Mouse (Mus musculus): ENCODE results near the gene Hdac11. TPM values are rescaled to one million over a fixed set of nuclear protein-coding genes. Genes with fewer than 3 reads are reported as not detected.

The Hdac11 gene
- total RNA-seq, 2 experiments from 2014 or later: 6.4 to 6.9 TPM

GRCm38 (mm10) chr6:91125228-91125585 is 31.3 kb upstream of the Hdac11 start:
- intact Hi-C loops (cut with DNase I; ENCODE audit: low total_unique reads): no loop called here
- no peak for DNase-seq

DNA sequence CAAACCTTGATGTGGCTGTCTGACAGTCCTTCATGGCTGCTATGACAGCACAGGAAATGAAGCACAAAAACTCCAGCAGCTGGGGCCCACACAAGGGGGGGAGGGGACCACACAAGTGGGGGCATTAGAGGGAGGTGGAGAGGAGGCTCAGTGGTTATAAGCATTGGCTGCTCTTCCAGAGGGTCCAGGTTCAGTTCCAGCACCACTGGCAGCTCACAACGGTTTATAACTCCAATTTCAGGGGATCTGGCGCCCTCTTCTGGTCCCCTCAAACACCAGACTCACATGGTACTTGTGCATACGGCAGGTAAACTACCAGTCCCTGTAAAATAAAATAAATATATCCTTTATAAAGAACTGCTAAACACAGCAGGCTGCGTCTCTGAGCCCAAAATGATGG is 27.5 kb upstream of the Hdac11 start:
- DNase-seq: no peak
- intact Hi-C loops (cut with DNase I; ENCODE audit: low total_unique reads): no loop called here

GRCm38 (mm10) chr6:91130856-91131255 is 25.6 kb upstream of the Hdac11 start:
- intact Hi-C loops (cut with DNase I; ENCODE audit: low total_unique reads): loop anchor here (10.0 kb wide), 1 partner anchor 66 kb away; no protein-coding TSS in a partner anchor
- DNase-seq: no peak

- DNase-seq: no peak
- intact Hi-C loops (cut with DNase I; ENCODE audit: low total_unique reads): loop anchor here (5.0 to 10.0 kb wide), 2 partner anchors 73 to 320 kb away; no protein-coding TSS in a partner anchor
Observed at GRCm38 (mm10) chr6:91137343-91137956, 19.0 kb upstream of the Hdac11 start.

DNA sequence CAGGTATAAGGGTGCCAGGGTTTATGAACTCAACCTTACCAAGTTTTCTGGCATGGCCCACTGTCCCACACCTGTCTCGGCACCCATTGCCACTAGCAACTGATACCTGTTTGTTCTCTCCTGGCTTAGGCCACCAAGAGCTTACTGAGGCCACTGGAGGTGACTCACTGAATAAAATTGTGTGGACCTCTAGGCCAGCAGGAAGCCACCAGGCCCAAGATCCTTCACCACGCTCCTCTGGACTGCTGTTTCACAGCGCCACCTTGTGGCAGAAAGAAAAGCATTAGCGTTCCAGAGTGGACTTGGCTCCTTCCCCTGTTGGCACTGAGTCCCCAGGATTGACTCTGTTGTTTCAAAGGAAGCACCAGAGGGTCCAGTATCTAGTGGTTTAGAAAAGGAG is 16.6 kb upstream of the Hdac11 start:
- peak; percentile 80 for DNase-seq
- intact Hi-C loops (cut with DNase I; ENCODE audit: low total_unique reads): loop anchor here (5.0 to 10.0 kb wide), 3 partner anchors 38 to 323 kb away; no protein-coding TSS in a partner anchor

DNA sequence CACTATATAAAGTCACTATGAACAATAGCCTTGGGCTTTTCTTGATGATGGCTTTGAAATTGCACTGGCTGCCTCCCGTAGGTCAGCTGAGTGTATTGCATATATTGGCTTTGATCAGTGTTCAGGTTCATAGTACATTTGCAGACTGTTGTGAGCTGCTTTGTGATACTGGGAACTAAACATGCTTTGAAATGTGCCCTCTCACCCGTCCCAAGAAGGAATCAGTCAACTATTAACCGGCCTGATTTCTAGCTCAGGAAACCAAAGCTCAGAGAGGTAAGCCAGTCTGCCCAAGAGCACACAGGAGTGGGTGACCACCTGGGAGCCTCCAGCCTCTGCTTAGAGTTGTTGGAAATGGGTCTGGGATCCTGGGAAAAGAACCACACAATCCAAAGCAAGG is 11.4 kb upstream of the Hdac11 start:
- intact Hi-C loops (cut with DNase I; ENCODE audit: low total_unique reads): no loop called here

DNA sequence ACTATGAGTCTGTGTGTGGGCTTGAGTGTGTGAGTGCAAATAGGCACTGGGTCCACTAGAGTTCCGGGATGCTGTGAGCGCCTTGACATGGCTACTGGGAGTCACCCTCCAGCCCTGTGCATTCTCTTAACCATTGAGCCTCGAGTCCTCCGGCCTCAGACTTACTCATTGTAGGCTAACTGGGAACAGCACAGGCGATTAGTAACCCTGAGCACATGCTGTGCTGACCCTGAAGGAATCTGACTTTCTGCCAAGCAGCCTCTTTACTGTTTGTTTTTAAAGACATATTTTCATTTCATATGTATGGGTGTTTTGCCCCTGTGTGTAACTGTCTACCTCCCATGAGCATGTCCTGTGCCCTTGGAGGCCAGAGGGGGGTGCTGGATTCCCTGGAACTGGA is 10.9 kb upstream of the Hdac11 start:
- no peak for DNase-seq
- intact Hi-C loops (cut with DNase I; ENCODE audit: low total_unique reads): no loop called here

More for the DNA sequence above, 11.4 kb upstream of the Hdac11 start:
- no peak for DNase-seq

DNA sequence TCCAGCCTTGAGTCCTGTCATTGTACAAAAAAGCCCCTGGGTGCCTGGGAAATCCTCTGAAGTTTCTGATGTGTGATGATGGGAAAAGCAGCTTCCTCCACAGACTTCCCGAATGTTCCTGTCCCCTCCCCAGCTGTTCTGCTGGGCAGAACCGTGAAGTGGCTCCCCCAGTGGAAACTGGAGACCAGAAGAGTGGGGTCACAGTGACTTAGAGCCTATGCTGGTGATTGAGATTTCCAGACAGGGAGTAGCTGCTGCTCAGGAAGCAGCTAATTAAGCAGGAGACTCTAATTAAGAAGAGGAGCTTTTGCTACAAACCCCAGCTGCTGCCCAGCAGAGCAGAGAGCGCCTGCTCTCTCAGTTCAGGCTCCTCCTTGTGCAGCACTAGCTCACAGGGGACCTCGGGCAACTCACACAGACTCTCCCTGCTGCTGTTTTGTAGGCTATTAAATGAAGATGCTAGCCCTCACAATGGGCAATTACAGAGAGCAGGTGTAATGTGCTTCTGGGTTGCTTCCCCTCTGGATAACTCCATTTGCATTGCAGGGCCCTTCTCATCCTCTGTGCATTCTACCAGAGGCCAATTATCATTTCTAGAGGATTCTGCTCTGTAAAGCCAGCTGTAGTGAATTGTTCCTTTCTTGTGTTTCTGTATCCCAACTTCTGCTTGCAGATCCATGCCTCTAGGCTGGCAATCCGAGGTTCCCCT is 9.9 kb upstream of the Hdac11 start:
- DNase-seq: no peak
- intact Hi-C loops (cut with DNase I; ENCODE audit: low total_unique reads): no loop called here

DNA sequence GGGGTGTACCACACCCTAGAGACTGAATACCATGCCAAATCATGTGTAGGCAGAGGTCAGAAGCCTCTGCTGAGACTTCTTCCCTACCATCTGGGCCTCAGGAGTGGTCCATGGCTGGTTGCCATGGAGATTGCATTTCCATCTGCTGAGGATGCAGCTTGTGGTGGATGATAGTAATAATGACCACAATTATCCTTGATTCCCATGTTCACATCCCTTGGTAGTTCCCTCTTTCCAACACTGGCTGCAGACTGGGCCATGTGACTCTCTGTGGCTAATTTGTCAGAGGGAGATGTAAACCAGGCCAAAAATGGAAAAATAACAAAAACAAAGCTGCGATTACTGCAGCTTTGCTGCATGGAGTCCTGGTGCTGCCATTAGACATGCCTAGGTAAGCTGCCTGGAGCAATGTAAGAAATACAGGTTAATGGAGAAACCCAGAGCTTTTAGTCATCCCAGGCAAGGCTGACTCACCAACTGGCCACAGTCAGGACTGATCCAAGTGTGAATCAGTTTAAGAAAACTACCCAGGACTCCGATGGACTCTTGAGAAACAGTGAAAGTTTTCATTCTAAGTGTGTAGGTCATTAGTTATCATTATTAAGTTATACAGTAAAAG is 9.2 kb upstream of the Hdac11 start:
- no peak for DNase-seq
- intact Hi-C loops (cut with DNase I; ENCODE audit: low total_unique reads): no loop called here

GRCm38 (mm10) chr6:91152892-91153548 is 3.4 kb upstream of the Hdac11 start:
- intact Hi-C loops (cut with DNase I; ENCODE audit: low total_unique reads): no loop called here
- DNase-seq: no peak

- no peak for DNase-seq
- intact Hi-C loops (cut with DNase I; ENCODE audit: low total_unique reads): no loop called here
Observed at GRCm38 (mm10) chr6:91153549-91154064, 2.9 kb upstream of the Hdac11 start.

GRCm38 (mm10) chr6:91154685-91155084 is 1.8 kb upstream of the Hdac11 start:
- intact Hi-C loops (cut with DNase I; ENCODE audit: low total_unique reads): no loop called here
- no peak for DNase-seq

DNA sequence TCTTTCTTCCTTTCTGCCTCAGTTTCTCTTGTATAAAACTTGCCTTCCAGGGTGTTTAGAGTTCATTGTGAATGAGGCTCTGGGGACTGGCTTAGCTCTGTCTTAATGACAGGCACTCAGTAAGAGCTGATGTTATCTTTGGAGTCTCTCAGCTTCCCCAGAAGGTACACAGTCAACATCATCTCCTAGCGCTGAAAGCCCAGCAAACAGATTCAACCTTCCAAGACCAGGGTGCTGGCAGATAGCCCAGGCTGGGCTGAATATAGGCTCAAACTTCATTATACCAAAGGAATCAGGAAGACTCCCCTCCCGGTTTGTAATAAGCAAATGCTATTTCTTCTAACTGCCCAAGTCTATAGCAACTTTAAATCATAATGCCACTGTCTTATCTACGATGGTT is 1.2 kb upstream of the Hdac11 start:
- intact Hi-C loops (cut with DNase I; ENCODE audit: low total_unique reads): no loop called here
- no peak for DNase-seq

DNA sequence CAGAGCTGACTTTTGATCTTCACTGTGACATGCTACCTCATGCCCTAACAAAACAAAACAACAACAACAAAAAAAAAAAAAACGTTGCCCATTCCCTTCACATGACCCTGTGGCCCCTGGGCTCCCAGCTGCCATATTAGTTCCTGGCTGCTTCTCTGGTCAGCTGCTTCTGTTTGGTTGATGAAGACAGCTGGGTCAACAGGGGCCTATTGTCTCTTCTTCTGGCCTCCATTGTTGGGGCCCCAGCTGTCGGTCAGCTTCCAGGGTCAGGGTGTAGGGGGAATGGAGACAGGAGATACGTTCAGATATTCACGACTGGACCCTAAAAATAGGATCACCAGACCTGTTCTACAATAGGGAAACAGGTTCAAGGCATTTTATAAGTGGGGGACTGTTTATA is 403 bp upstream of the Hdac11 start:
- intact Hi-C loops (cut with DNase I; ENCODE audit: low total_unique reads): no loop called here
- no peak for DNase-seq

DNA sequence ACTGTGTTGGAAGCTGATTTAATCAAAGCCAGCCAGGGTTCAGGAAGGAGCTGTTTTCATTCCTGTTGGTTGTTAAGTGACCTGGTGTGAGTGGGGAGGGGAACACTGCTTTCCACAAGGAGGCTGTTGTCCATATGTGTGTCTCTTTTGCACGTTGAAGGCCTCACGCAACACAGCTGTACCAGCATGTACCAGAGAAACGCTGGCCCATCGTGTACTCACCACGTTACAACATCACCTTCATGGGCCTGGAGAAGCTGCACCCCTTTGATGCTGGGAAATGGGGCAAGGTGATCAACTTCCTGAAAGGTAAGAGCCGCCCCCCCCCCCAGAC is 739 bp downstream of the Hdac11 start:
- DNase-seq: no peak
- intact Hi-C loops (cut with DNase I; ENCODE audit: low total_unique reads): no loop called here

- intact Hi-C loops (cut with DNase I; ENCODE audit: low total_unique reads): no loop called here
- DNase-seq: no peak
Observed at GRCm38 (mm10) chr6:91159047-91159446, 2.6 kb downstream of the Hdac11 start.

- intact Hi-C loops (cut with DNase I; ENCODE audit: low total_unique reads): no loop called here
- peak; percentile 68 for DNase-seq
Observed at GRCm38 (mm10) chr6:91160399-91160798, 3.9 kb downstream of the Hdac11 start.

- DNase-seq: no peak
- intact Hi-C loops (cut with DNase I; ENCODE audit: low total_unique reads): no loop called here
Observed at GRCm38 (mm10) chr6:91160976-91161375, 4.5 kb downstream of the Hdac11 start.

DNA sequence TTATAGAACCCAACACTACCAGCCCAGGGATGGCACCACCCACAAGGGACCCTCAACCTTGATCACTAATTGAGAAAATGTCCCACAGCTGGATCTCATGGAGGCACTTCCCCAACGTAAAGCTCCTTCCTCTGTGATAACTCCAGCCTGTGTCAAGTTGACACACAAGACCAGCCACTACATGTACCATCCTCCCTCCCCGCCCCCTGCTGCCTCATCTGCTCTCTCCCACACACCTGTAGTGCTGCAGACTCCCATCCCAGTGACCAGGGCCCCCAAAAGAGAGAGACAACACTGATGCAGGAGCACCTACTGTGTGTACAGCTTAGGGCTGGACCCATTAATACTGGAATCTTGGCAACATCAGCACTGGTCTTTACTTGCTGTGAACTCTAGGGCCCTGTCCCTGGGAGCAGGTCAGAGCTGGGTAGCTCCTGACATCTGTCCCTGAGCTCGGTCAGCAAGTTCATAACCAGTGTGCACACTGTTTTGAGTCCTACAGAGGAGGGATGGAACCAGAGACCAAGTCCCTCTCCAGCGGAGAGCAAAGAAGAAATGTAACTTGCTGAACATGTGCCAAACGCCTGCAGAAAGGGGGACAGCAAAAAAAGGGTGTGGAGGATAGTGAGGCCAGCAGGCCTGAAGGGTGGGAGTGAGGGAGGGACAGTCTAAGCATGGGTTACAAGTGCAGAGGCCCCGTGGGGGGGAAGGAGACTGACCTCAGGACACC is 5.2 kb downstream of the Hdac11 start:
- no peak for DNase-seq
- intact Hi-C loops (cut with DNase I; ENCODE audit: low total_unique reads): no loop called here

- intact Hi-C loops (cut with DNase I; ENCODE audit: low total_unique reads): no loop called here
- no peak for DNase-seq
Observed at GRCm38 (mm10) chr6:91162314-91162713, 5.8 kb downstream of the Hdac11 start.
